Mouse (Mus musculus) CH12.LX (cell line): ENCODE measurements around the gene Adam1b. TPM values are rescaled to one million over a fixed set of nuclear protein-coding genes. Genes with fewer than 3 reads are reported as not detected.
A peak's percentile ranks its signal among the peaks of the same experiment; 100 is the strongest.

ENCODE experiments used
- DNase-seq: peaks from one replicate; pipeline ENCODE4 v3.0.0-alpha.2; 2013; ENCODE audit errors: extremely low read depth
- H3K27ac ChIP-seq: 2 replicates; pipeline ENCODE4 v1.5.1; 2012; ENCODE audit warnings: low read depth, mild to moderate bottlenecking, control low read depth, moderate library complexity; ENCODE audit not compliant: insufficient read depth
- H3K27me3 ChIP-seq: replicated peaks from 2 replicates; pipeline ENCODE3; 2012; ENCODE audit warnings: inconsistent platforms
- H3K36me3 ChIP-seq, 2 experiments: replicated peaks in 1 of 2; 2 replicates each; pipeline versions ENCODE3 to v1.6.1; 2012; ENCODE audit warnings: inconsistent platforms in 1 of 2, low read length in 1 of 2, mild to moderate bottlenecking in 1 of 2, mixed read lengths in 1 of 2, moderate library complexity in 1 of 2; ENCODE audit not compliant: control insufficient read depth in 1 of 2, insufficient read depth in 1 of 2
- H3K4me1 ChIP-seq, 2 experiments: 2 replicates each; pipeline ENCODE4 v1.6.1; 2012; ENCODE audit warnings: inconsistent platforms in 1 of 2, moderate library complexity in 1 of 2; ENCODE audit not compliant: insufficient read depth in 2 of 2, control insufficient read depth in 1 of 2
- H3K4me2 ChIP-seq: 2 replicates; pipeline ENCODE4 v1.6.1; 2012; ENCODE audit warnings: low read depth, mild to moderate bottlenecking, control low read depth; ENCODE audit not compliant: poor library complexity, insufficient read depth, severe bottlenecking
- H3K4me3 ChIP-seq, 3 experiments: fragments of 150-350 bp in 1 of 3; sonication (generic) in 1 of 3; replicated peaks in 1 of 3; 2 replicates each; pipeline versions ENCODE3 to v1.5.1; 2011 to 2012; ENCODE audit warnings: low read depth in 2 of 3, low read length in 2 of 3, mild to moderate bottlenecking in 2 of 3, moderate library complexity in 2 of 3, control low read depth in 1 of 3, improper control_type of control experiment in 1 of 3, inconsistent platforms in 1 of 3, mixed read lengths in 1 of 3; ENCODE audit not compliant: poor library complexity in 1 of 3
- H3K79me2 ChIP-seq: replicated peaks from 2 replicates; pipeline ENCODE4 v1.6.1; 2012; ENCODE audit warnings: mild to moderate bottlenecking, moderate library complexity; ENCODE audit not compliant: control insufficient read depth, poor library complexity, insufficient read depth, severe bottlenecking; ENCODE audit errors: extremely low read depth
- H3K9ac ChIP-seq: 2 replicates; pipeline ENCODE4 v1.6.1; 2012; ENCODE audit warnings: low read depth, mild to moderate bottlenecking, control low read depth, moderate library complexity; ENCODE audit not compliant: insufficient read depth
- H3K9me3 ChIP-seq: replicated peaks from 2 replicates; pipeline ENCODE3; 2012; ENCODE audit warnings: low read length, inconsistent platforms, mixed read lengths
- CHD1 ChIP-seq: IDR thresholded peaks from 2 replicates; pipeline ENCODE4 v1.6.1; 2012; ENCODE audit warnings: low read depth, low read length, improper control_type of control experiment, inconsistent platforms
- CHD2 ChIP-seq: IDR thresholded peaks from 2 replicates; pipeline ENCODE4 v1.6.1; 2011; ENCODE audit warnings: low read length, improper control_type of control experiment
- IRF4 ChIP-seq: IDR thresholded peaks from 2 replicates; pipeline ENCODE4 v1.6.1; 2014; ENCODE audit warnings: low read depth, mild to moderate bottlenecking, inconsistent platforms, low read length, improper control_type of control experiment
- JUND ChIP-seq: conservative IDR thresholded peaks from 2 replicates; pipeline ENCODE4 v1.6.1; 2011; ENCODE audit warnings: low read depth, low read length, improper control_type of control experiment
- KAT2A ChIP-seq: IDR thresholded peaks from 2 replicates; pipeline ENCODE4 v1.6.1; 2012; ENCODE audit warnings: low read length, improper control_type of control experiment, inconsistent platforms; ENCODE audit not compliant: insufficient replicate concordance
- MAFK ChIP-seq: IDR thresholded peaks from 2 replicates; pipeline ENCODE4 v1.6.1; 2011; ENCODE audit warnings: low read length, improper control_type of control experiment; ENCODE audit not compliant: insufficient replicate concordance
- MAZ ChIP-seq: IDR thresholded peaks from 2 replicates; pipeline ENCODE4 v1.6.1; 2012; ENCODE audit warnings: low read depth, mild to moderate bottlenecking, inconsistent platforms, low read length, improper control_type of control experiment, moderate library complexity
- MYC ChIP-seq: IDR thresholded peaks from 2 replicates; pipeline ENCODE4 v1.6.1; 2011; ENCODE audit warnings: low read depth, mild to moderate bottlenecking, improper control_type of control experiment, low read length
- NELFE ChIP-seq: IDR thresholded peaks from 2 replicates; pipeline ENCODE4 v1.6.1; 2011; ENCODE audit warnings: low read depth, low read length, improper control_type of control experiment
- RAD21 ChIP-seq: IDR thresholded peaks from 2 replicates; pipeline ENCODE4 v1.6.1; 2011; ENCODE audit warnings: low read depth, mild to moderate bottlenecking, low read length, improper control_type of control experiment, moderate library complexity
- SIN3A ChIP-seq: IDR thresholded peaks from 2 replicates; pipeline ENCODE4 v1.6.1; 2012; ENCODE audit warnings: low read length, improper control_type of control experiment, inconsistent platforms
- SMC3 ChIP-seq: IDR thresholded peaks from 2 replicates; pipeline ENCODE4 v1.6.1; 2011; ENCODE audit warnings: low read depth, low read length, improper control_type of control experiment
- USF1 ChIP-seq: IDR thresholded peaks from 2 replicates; pipeline ENCODE4 v1.6.1; 2014; ENCODE audit warnings: low read depth, mild to moderate bottlenecking, inconsistent platforms, low read length, improper control_type of control experiment
- ZNF384 ChIP-seq: IDR thresholded peaks from 2 replicates; pipeline ENCODE4 v1.6.1; 2012; ENCODE audit warnings: low read depth, low read length, improper control_type of control experiment, inconsistent platforms
- dilution Hi-C: fragments of 300-500 bp; cut with MboI; formaldehyde crosslinking; loops from 2 replicates; pipeline ENCODE4 v1.14.3; 2020; ENCODE audit warnings: low sequenced_read_pairs; ENCODE audit not compliant: extremely low pct_unique_long_range_greater_than_20kb, extremely low pct_ligation_motif_present
- in situ Hi-C: fragments of 300-500 bp; cut with MboI; formaldehyde crosslinking; loops from 3 replicates; pipeline ENCODE4 v1.14.3; 2019; ENCODE audit warnings: low sequenced_read_pairs, low pct_ligation_motif_present, low pct_unique_long_range_greater_than_20kb, mixed read lengths
- polyA plus RNA-seq: library from polyadenylated mRNA; unstranded; fragments of >175 nt; gene quantifications from 2 replicates; pipeline ENCODE4 v1.2.1, GENCODE M21; 2012; ENCODE audit warnings: low read depth; ENCODE audit not compliant: insufficient read length
- total RNA-seq, 2 experiments: library from RNA; depleted of rRNA; stranded (reverse); fragments of 300-350 nt in 1 of 2; fragments of >200 nt in 1 of 2; gene quantifications; 2 replicates each; pipeline ENCODE4 v1.2.3; 2012 to 2014

The Adam1b gene
- total and polyA plus RNA-seq, 3 experiments = 0.04 TPM; not detected in 2

DNA sequence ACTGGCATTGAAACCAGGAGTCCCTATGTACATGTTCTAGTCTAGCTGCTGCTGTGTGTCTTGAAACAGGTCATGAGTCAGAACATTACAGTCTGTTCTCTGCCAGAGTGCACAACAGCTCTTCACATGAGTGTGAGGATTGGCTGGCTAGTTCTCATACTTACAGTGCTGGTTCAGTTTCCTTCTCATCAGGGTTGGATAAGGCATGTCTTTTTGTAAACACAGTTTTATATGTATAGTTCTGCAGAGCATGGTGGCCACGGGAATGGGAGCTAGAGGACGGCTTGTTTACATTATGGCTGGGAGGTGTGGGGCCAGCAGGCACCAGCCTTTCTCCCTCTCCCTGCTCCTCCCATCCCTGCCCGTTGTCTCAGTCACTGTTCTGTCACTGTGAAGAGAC, 33.7 kb downstream of the Adam1b start:
- no peak overlapping the region for H3K27ac ChIP-seq
- no peak overlapping the region for H3K9ac ChIP-seq
- no peaks in the 10 kb centered on the region for H3K79me2 ChIP-seq
- in situ Hi-C loops = no loop called here
- H3K4me1 ChIP-seq = peaks cover 17 to 32% of the 10 kb centered on the region in 2 experiments
- no peaks in the 10 kb centered on the region for H3K36me3 ChIP-seq
- H3K4me3 ChIP-seq = no peak overlapping the region
- no peak for TF ChIP-seq SIN3A
- TF ChIP-seq IRF4 = peak; percentile 54; the same call in 1 of the 2 replicates
- H3K27me3 ChIP-seq = no peaks in the 10 kb centered on the region
- H3K4me2 ChIP-seq = no peak overlapping the region
- dilution Hi-C loops = no loop called here
- H3K9me3 ChIP-seq = no peaks in the 10 kb centered on the region
- DNase-seq = no peak

DNA sequence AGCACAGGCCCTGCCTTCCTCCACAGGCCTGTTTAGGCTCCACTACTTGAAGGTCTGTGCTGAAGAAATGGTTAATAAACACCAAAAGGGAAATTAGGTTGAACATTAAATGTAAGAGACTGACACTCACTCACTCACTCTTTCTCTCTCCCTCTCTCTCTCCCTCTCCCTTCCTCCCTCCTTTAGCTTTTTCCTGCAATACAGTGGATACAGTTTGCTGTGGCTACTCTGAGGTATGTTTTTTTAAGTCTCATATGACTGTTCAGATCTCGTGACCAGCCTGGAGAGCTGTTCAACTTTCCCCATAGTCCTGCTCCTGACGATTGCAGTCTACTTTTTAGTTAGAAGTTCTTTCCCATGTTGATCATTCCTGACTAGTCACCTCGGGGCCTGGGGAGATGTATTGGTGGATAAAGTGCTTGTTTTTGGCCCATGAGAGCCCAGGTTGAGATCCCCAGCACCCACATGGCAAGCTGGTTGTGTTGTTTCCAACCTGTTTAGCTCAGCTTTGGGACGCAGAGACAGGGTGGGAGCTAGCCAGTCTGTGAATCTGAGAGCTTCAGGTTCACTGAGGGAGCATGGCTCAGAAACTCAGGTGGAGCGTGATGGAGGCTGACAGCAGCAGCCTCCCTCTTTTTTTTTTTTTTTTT, 39.5 kb downstream of the Adam1b start:
- Histone ChIP-seq H3K27me3 (no peaks in the 10 kb centered on the region), H3K4me1 (peaks cover 5 to 8% of the 10 kb centered on the region in 2 experiments), H3K9me3 (peaks cover 5% of the 10 kb centered on the region), H3K4me3 (no peak overlapping the region), H3K27ac (no peak overlapping the region), H3K79me2 (no peaks in the 10 kb centered on the region), H3K9ac (no peak overlapping the region), H3K4me2 (no peak overlapping the region), H3K36me3 (peaks cover 0 to 2% of the 10 kb centered on the region in 2 experiments)
- TF ChIP-seq RAD21 (no peak), MYC (no peak), KAT2A (no peak), SIN3A (no peak), USF1 (no peak), CHD1 (no peak), IRF4 (no peak), MAZ (no peak), NELFE (no peak), MAFK (no peak), JUND (no peak)
- dilution Hi-C loops = no loop called here
- DNase-seq = no peak
- in situ Hi-C loops = no loop called here

DNA sequence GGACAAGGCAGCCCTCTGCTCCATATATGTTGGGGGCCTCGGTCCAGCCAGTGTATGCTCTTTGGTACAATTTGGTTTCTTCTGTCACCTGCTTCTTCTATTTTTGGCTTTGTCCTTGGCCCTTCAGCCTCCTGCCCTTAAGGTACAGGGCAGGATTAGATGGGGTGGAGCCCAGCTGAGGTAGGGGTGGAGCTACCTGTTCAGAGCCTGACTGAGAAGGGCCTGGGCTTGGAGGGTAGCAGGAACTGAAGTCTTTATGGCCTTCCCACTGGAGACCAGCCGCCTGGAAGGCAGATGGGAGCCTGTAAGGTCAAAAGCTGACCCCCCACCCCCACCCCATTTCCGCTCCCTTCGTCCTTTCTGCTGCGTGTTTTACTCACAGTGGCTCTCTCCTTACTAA, 40.3 kb downstream of the Adam1b start:
- Histone ChIP-seq H3K27me3 (no peaks in the 10 kb centered on the region), H3K27ac (no peak overlapping the region), H3K9ac (no peak overlapping the region), H3K4me3 (no peak overlapping the region), H3K36me3 (peaks cover 0 to 2% of the 10 kb centered on the region in 2 experiments), H3K9me3 (peaks cover 5% of the 10 kb centered on the region), H3K4me1 (peaks cover 5 to 8% of the 10 kb centered on the region in 2 experiments), H3K79me2 (no peaks in the 10 kb centered on the region), H3K4me2 (no peak overlapping the region)
- in situ Hi-C loops (no loop called here), dilution Hi-C loops (no loop called here)
- DNase-seq = no peak
- TF ChIP-seq CHD2 = no peak
- no peak for TF ChIP-seq ZNF384
- TF ChIP-seq SMC3 = no peak
